Mouse (Mus musculus): ENCODE data around the gene Cldn13. TPM values are rescaled to one million over a fixed set of nuclear protein-coding genes. Genes with fewer than 3 reads are reported as not detected.

Gene Cldn13
- total RNA-seq, 1 experiment: not detected

- in situ Hi-C loops (cut with MboI; ENCODE audit: low sequenced_read_pairs in 2 of 2, unreplicated experiment in 2 of 2): no loop called here
- TF ChIP-seq ZNF384 (IDR thresholded peaks at IDR 0.05; ENCODE audit: low read depth, low read length) (no peak), MAFK (IDR thresholded peaks at IDR 0.05; ENCODE audit: insufficient read depth, low read depth, low read length) (no peak), ZC3H11A (IDR thresholded peaks at IDR 0.05; ENCODE audit: borderline replicate concordance, low read depth, low read length) (no peak), CHD2 (IDR thresholded peaks at IDR 0.05; ENCODE audit: low read depth, low read length) (no peak), HCFC1 (IDR thresholded peaks at IDR 0.05; ENCODE audit: borderline replicate concordance, insufficient read depth, low read length) (no peak)
Observed at GRCm38 (mm10) chr5:134923141-134923540, 7.8 kb upstream of the Cldn13 start.

DNA sequence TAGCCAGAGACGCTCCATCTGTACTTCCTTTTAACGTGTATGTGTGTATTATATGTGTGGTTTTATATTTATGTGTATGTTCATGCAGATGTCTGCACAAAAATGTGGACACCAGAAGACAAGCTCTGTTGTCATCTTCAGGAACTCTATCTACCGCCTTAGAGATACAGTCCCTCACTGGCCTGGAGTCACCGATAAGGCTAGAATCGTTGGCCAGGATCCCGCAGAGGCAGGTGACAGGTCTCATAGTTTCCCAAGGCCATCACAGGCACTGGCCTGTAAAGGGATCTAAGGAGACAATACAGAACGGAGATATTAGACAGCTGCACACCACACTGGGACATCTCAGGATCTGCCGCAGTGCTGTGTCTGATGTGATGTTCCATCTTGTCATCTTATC, 5.8 kb upstream of the Cldn13 start:
- Histone ChIP-seq H3K9ac (ENCODE audit: insufficient read depth, low read depth, low read length, poor library complexity, severe bottlenecking) (no peak overlapping the region), H3K9me3 (ENCODE audit: control insufficient read depth, insufficient read depth, low read depth, low read length) (no peaks in the 10 kb centered on the region), H3K27ac (ENCODE audit: insufficient read depth, low read depth, low read length, poor library complexity, severe bottlenecking) (no peak overlapping the region), H3K4me3 (ENCODE audit: insufficient read depth in 1 of 2, low read depth in 1 of 2, low read length in 2 of 2, poor library complexity in 1 of 2, severe bottlenecking in 1 of 2) (no peak overlapping the region), H3K36me3 (ENCODE audit: control insufficient read depth, insufficient read depth, low read length, poor library complexity, severe bottlenecking) (no peaks in the 10 kb centered on the region), H3K4me1 (ENCODE audit: control insufficient read depth in 2 of 2, insufficient read depth in 2 of 2, low read length in 2 of 2, poor library complexity in 1 of 2) (peaks cover 5 to 16% of the 10 kb centered on the region in 2 experiments; a peak in 2 of 4 replicates)
- no peak for TF ChIP-seq ZNF384 (IDR thresholded peaks at IDR 0.05; ENCODE audit: low read depth, low read length)
- no peak for TF ChIP-seq HCFC1 (IDR thresholded peaks at IDR 0.05; ENCODE audit: borderline replicate concordance, insufficient read depth, low read length)
- TF ChIP-seq MAFK (IDR thresholded peaks at IDR 0.05; ENCODE audit: insufficient read depth, low read depth, low read length): no peak
- no peak for TF ChIP-seq CHD2 (IDR thresholded peaks at IDR 0.05; ENCODE audit: low read depth, low read length)
- TF ChIP-seq ZC3H11A (IDR thresholded peaks at IDR 0.05; ENCODE audit: borderline replicate concordance, low read depth, low read length): no peak
- in situ Hi-C loops (cut with MboI; ENCODE audit: low sequenced_read_pairs in 2 of 2, unreplicated experiment in 2 of 2): no loop called here
- DNase-seq (ENCODE audit: low read depth, low spot score): no peak

More at GRCm38 (mm10) chr5:134923141-134923540, 7.8 kb upstream of the Cldn13 start:
- no peak overlapping the region for H3K4me3 ChIP-seq (ENCODE audit: insufficient read depth in 1 of 2, low read depth in 1 of 2, low read length in 2 of 2, poor library complexity in 1 of 2, severe bottlenecking in 1 of 2)
- H3K9me3 ChIP-seq (ENCODE audit: control insufficient read depth, insufficient read depth, low read depth, low read length): no peaks in the 10 kb centered on the region
- no peaks in the 10 kb centered on the region for H3K36me3 ChIP-seq (ENCODE audit: control insufficient read depth, insufficient read depth, low read length, poor library complexity, severe bottlenecking)
- H3K27ac ChIP-seq (ENCODE audit: insufficient read depth, low read depth, low read length, poor library complexity, severe bottlenecking): no peak overlapping the region
- H3K9ac ChIP-seq (ENCODE audit: insufficient read depth, low read depth, low read length, poor library complexity, severe bottlenecking): no peak overlapping the region
- DNase-seq (ENCODE audit: low read depth, low spot score): no peak
- H3K4me1 ChIP-seq (ENCODE audit: control insufficient read depth in 2 of 2, insufficient read depth in 2 of 2, low read length in 2 of 2, poor library complexity in 1 of 2): peaks cover 12 to 22% of the 10 kb centered on the region in 2 experiments

DNA sequence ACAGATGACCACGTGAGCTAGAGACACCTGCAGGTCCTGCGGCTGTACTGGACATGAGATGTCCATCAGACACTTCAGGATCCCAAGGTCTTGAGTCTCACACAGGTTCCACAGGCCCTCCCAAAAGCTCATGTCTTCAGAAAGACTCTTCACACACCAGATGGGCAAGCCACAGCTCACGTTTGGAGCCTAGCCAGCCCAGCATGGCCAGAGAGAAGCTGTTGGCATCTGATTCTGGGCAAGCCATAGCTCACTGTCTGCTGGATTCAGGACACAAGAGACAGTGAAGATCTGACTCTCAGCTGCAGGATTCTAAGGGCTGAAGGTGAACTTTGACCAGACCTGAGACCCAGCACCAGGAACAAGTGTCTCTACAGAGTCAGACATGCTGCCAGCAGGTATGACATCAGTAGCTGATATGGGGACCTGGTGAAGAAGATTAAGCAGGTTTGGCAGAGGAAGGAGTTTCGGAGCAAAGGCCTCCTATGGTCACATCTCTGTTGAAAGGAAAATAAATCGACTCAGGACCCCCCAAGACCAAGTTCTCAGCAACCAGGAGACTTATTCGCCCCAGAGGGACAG, 4.9 kb upstream of the Cldn13 start:
- no peak for TF ChIP-seq ZNF384 (IDR thresholded peaks at IDR 0.05; ENCODE audit: low read depth, low read length)
- Histone ChIP-seq H3K4me1 (ENCODE audit: control insufficient read depth in 2 of 2, insufficient read depth in 2 of 2, low read length in 2 of 2, poor library complexity in 1 of 2) (peaks cover 3 to 14% of the 10 kb centered on the region in 2 experiments; a peak in 2 of 4 replicates), H3K27ac (ENCODE audit: insufficient read depth, low read depth, low read length, poor library complexity, severe bottlenecking) (no peak overlapping the region), H3K36me3 (ENCODE audit: control insufficient read depth, insufficient read depth, low read length, poor library complexity, severe bottlenecking) (no peaks in the 10 kb centered on the region), H3K4me3 (ENCODE audit: insufficient read depth in 1 of 2, low read depth in 1 of 2, low read length in 2 of 2, poor library complexity in 1 of 2, severe bottlenecking in 1 of 2) (no peak overlapping the region), H3K9ac (ENCODE audit: insufficient read depth, low read depth, low read length, poor library complexity, severe bottlenecking) (no peak overlapping the region), H3K9me3 (ENCODE audit: control insufficient read depth, insufficient read depth, low read depth, low read length) (no peaks in the 10 kb centered on the region)
- no peak for DNase-seq (ENCODE audit: low read depth, low spot score)
- in situ Hi-C loops (cut with MboI; ENCODE audit: low sequenced_read_pairs in 2 of 2, unreplicated experiment in 2 of 2): no loop called here

- in situ Hi-C loops (cut with MboI; ENCODE audit: low sequenced_read_pairs in 2 of 2, unreplicated experiment in 2 of 2): no loop called here
- Histone ChIP-seq H3K9me3 (ENCODE audit: control insufficient read depth, insufficient read depth, low read depth, low read length) (no peaks in the 10 kb centered on the region), H3K4me1 (ENCODE audit: control insufficient read depth in 2 of 2, insufficient read depth in 2 of 2, low read length in 2 of 2, poor library complexity in 1 of 2) (peaks cover 3 to 10% of the 10 kb centered on the region in 2 experiments; a peak in 2 of 4 replicates), H3K4me3 (ENCODE audit: insufficient read depth in 1 of 2, low read depth in 1 of 2, low read length in 2 of 2, poor library complexity in 1 of 2, severe bottlenecking in 1 of 2) (no peak overlapping the region), H3K36me3 (ENCODE audit: control insufficient read depth, insufficient read depth, low read length, poor library complexity, severe bottlenecking) (no peaks in the 10 kb centered on the region), H3K9ac (ENCODE audit: insufficient read depth, low read depth, low read length, poor library complexity, severe bottlenecking) (no peak overlapping the region), H3K27ac (ENCODE audit: insufficient read depth, low read depth, low read length, poor library complexity, severe bottlenecking) (no peak overlapping the region)
- TF ChIP-seq MAFK (IDR thresholded peaks at IDR 0.05; ENCODE audit: insufficient read depth, low read depth, low read length) (no peak), ZNF384 (IDR thresholded peaks at IDR 0.05; ENCODE audit: low read depth, low read length) (no peak), HCFC1 (IDR thresholded peaks at IDR 0.05; ENCODE audit: borderline replicate concordance, insufficient read depth, low read length) (no peak), CHD2 (IDR thresholded peaks at IDR 0.05; ENCODE audit: low read depth, low read length) (no peak), ZC3H11A (IDR thresholded peaks at IDR 0.05; ENCODE audit: borderline replicate concordance, low read depth, low read length) (no peak)
- DNase-seq (ENCODE audit: low read depth, low spot score): no peak
Observed at GRCm38 (mm10) chr5:134919097-134919496, 3.8 kb upstream of the Cldn13 start.

All from ES-E14 (cell line).